Mouse (Mus musculus) erythroid progenitor cell, adult 5-6 weeks (primary cell): ENCODE measurements at regions not wholly inside any gene's neighbourhood (a gene's known extent, or its start where the extent isn't known, plus 50 kb on each side); places are given as distances from the start of the nearest gene placed in this dataset.

ENCODE experiments used
- ATAC-seq: replicated peaks from 2 replicates; pipeline ENCODE4 v1.8.0; 2016; ENCODE audit warnings: moderate number of reproducible peaks, mild to moderate bottlenecking, moderate TSS enrichment, inconsistent platforms; ENCODE audit not compliant: poor library complexity, low FRiP score, severe bottlenecking

GRCm38 (mm10) chr10:99511514-99512237 is 247.8 kb downstream of the Csl start:
- no peak for ATAC-seq

- ATAC-seq = no peak
Measured at GRCm38 (mm10) chr10:99517944-99518343, 241.5 kb downstream of the Csl start.

GRCm38 (mm10) chr10:99519479-99519878 is 240.0 kb downstream of the Csl start:
- ATAC-seq = no peak

GRCm38 (mm10) chr10:99523817-99524216 is 235.6 kb downstream of the Csl start:
- ATAC-seq = no peak

GRCm38 (mm10) chr10:99524273-99525212 is 234.9 kb downstream of the Csl start:
- ATAC-seq = no peak

GRCm38 (mm10) chr10:99526148-99526547 is 233.3 kb downstream of the Csl start:
- no peak for ATAC-seq

GRCm38 (mm10) chr10:99526561-99526960 is 232.9 kb downstream of the Csl start:
- no peak for ATAC-seq

GRCm38 (mm10) chr10:99531104-99531503 is 228.4 kb downstream of the Csl start:
- no peak for ATAC-seq

- no peak for ATAC-seq
Measured at GRCm38 (mm10) chr10:99531556-99531955, 227.9 kb downstream of the Csl start.

GRCm38 (mm10) chr10:99531992-99532391 is 227.5 kb downstream of the Csl start:
- ATAC-seq = no peak

GRCm38 (mm10) chr10:99532697-99533119 is 226.8 kb downstream of the Csl start:
- no peak for ATAC-seq

GRCm38 (mm10) chr10:99533468-99533867 is 226.0 kb downstream of the Csl start:
- no peak for ATAC-seq

GRCm38 (mm10) chr10:99534237-99534636 is 225.2 kb downstream of the Csl start:
- no peak for ATAC-seq

- no peak for ATAC-seq
Measured at GRCm38 (mm10) chr10:99538639-99539038, 220.8 kb downstream of the Csl start.

GRCm38 (mm10) chr10:99552373-99552772 is 207.1 kb downstream of the Csl start:
- no peak for ATAC-seq

GRCm38 (mm10) chr10:99552836-99553540 is 206.5 kb downstream of the Csl start:
- ATAC-seq = no peak

- ATAC-seq = no peak
Measured at GRCm38 (mm10) chr10:99555021-99555420, 204.4 kb downstream of the Csl start.

- no peak for ATAC-seq
Measured at GRCm38 (mm10) chr10:99555658-99556352, 203.7 kb downstream of the Csl start.

- ATAC-seq = no peak
Measured at GRCm38 (mm10) chr10:99556353-99557036, 203.0 kb downstream of the Csl start.
